16 mouse cellular contexts compared by ENCODE assay signal in genomic region chr5:45595363-45596039, GRCm38 (mm10). TPM values are rescaled to one million over a fixed set of nuclear protein-coding genes. Genes with fewer than 3 reads are reported as not detected.
DNase-seq lines count a peak whose midpoint lies in the region; ATAC-seq and TF ChIP-seq lines count a peak whose summit lies in the region.
"Had no signal": no experiment of that assay in that cellular context is flagged by ENCODE, and none has a peak within 500 bp of the region (broad histone marks: within the 10 kb centered on the region; RNA-seq: fewer than 3 reads in every experiment).

No protein-coding gene starts in this region.

- ATAC-seq in frontal cortex, adult (ENCODE audit: low TSS enrichment): peak; percentile 76
- peak; percentile 92 for ATAC-seq in hindbrain, postnatal 0 days
- peak; percentile 92 for ATAC-seq in neural tube, embryonic 15.5 days (ENCODE audit: low FRiP score)
- ATAC-seq: liver, postnatal 0 days had no signal

- no peak for DNase-seq in frontal cortex, postnatal 25 days (ENCODE audit: low spot score in 2 of 2)
- peak; percentile 22 for DNase-seq in right cerebral cortex, adult 18-20 months
- DNase-seq in right cerebral cortex, postnatal 4 days: no peak
- peak; percentile 75 for DNase-seq in hindbrain, postnatal 0 days (ENCODE audit: low spot score)
- DNase-seq in gastrocnemius, postnatal 14 days: no peak
- no peak for DNase-seq in cerebellum, adult 2 months
- DNase-seq: embryo, embryonic 11 days; kidney, adult 11 months; liver, postnatal 0 days; thymus, postnatal 14 days had no signal

- TF ChIP-seq CTCF in hindbrain, postnatal 0 days (IDR thresholded peaks at IDR 0.05; ENCODE audit: low read depth): no peak
- no peak for TF ChIP-seq CTCF in cerebellum, adult 2 months (IDR thresholded peaks at IDR 0.05; ENCODE audit: borderline replicate concordance, insufficient read depth, low read depth, low read length)

- no peak overlapping the region for H3K9ac ChIP-seq in hindbrain, postnatal 0 days (replicated peaks; ENCODE audit: low read length)
- H3K9ac ChIP-seq in neural tube, embryonic 15.5 days (replicated peaks): no peak overlapping the region
- H3K9ac ChIP-seq: heart, embryonic 15.5 days; liver, postnatal 0 days had no signal

- H3K4me3 ChIP-seq in hindbrain, postnatal 0 days (ENCODE audit: low read length): no peak overlapping the region
- H3K4me3 ChIP-seq in neural tube, embryonic 15.5 days (replicated peaks): no peak overlapping the region
- H3K4me3 ChIP-seq in cerebellum, adult 2 months (replicated peaks; ENCODE audit: insufficient read depth, low read depth, low read length): no peak overlapping the region
- H3K4me3 ChIP-seq: heart, embryonic 15.5 days; left cerebral cortex, adult 2 months had no signal

- H3K27ac ChIP-seq in hindbrain, postnatal 0 days: peak overlapping the region; percentile 57; the same call in 1 of the 2 replicates
- peak overlapping the region; percentile 69 for H3K27ac ChIP-seq in neural tube, embryonic 15.5 days (replicated peaks)
- no peak overlapping the region for H3K27ac ChIP-seq in cerebellum, adult 2 months (ENCODE audit: insufficient read depth, low read length)
- H3K27ac ChIP-seq: heart, embryonic 15.5 days had no signal

- TF ChIP-seq POLR2A in cerebellum, adult 2 months (IDR thresholded peaks at IDR 0.05; ENCODE audit: borderline replicate concordance, insufficient read depth, low read length): no peak

- H3K9me3 ChIP-seq in hindbrain, postnatal 0 days (ENCODE audit: low read length): no peaks in the 10 kb centered on the region
- H3K9me3 ChIP-seq in neural tube, embryonic 15.5 days (replicated peaks): no peaks in the 10 kb centered on the region
- H3K9me3 ChIP-seq: G1E; heart, embryonic 15.5 days had no signal

- H3K4me1 ChIP-seq in hindbrain, postnatal 0 days (ENCODE audit: insufficient read depth, low read length): peaks cover 7% of the 10 kb centered on the region
- no peaks in the 10 kb centered on the region for H3K4me1 ChIP-seq in neural tube, embryonic 15.5 days
- peaks cover 8% of the 10 kb centered on the region; the same call in 1 of the 2 replicates for H3K4me1 ChIP-seq in cerebellum, adult 2 months (ENCODE audit: control insufficient read depth, insufficient read depth, low read length)
- H3K4me1 ChIP-seq: heart, embryonic 15.5 days had no signal

- no peak overlapping the region for H3K4me2 ChIP-seq in hindbrain, postnatal 0 days (ENCODE audit: low read depth, low read length)
- no peak overlapping the region for H3K4me2 ChIP-seq in neural tube, embryonic 15.5 days
- H3K4me2 ChIP-seq: heart, embryonic 15.5 days had no signal

- H3K36me3 ChIP-seq in hindbrain, postnatal 0 days (ENCODE audit: insufficient read depth, low read length): no peaks in the 10 kb centered on the region
- H3K36me3 ChIP-seq in neural tube, embryonic 15.5 days: no peaks in the 10 kb centered on the region
- H3K36me3 ChIP-seq: G1E; heart, embryonic 15.5 days had no signal

- 19% methylated on average over 3 of the region's 3 CpGs for WGBS in hindbrain, postnatal 0 days
- 36% methylated on average over 3 of the region's 3 CpGs for WGBS in neural tube, embryonic 15.5 days
- WGBS in cerebellum, adult 2 months: 38% methylated on average over 3 of the region's 3 CpGs

- intact Hi-C loops in gastrocnemius, postnatal 14 days (cut with DNase I; ENCODE audit: low total_unique reads): no loop called here

- no peaks in the 10 kb centered on the region for H3K27me3 ChIP-seq in hindbrain, postnatal 0 days (ENCODE audit: insufficient read depth, low read length)
- 0 out of 2 replicates have a peak, but pooled peaks cover 3% of the 10 kb centered on the region for H3K27me3 ChIP-seq in neural tube, embryonic 15.5 days (replicated peaks)
- H3K27me3 ChIP-seq in cerebellum, adult 2 months (ENCODE audit: control insufficient read depth, insufficient read depth, low read length): no peaks in the 10 kb centered on the region
- H3K27me3 ChIP-seq: heart, embryonic 15.5 days had no signal

RNA-seq across cellular contexts. Expression of gene Fam184b, which starts 43.9 kb away (rescaled TPM):
- total RNA-seq in hindbrain, postnatal 0 days (2014; rRNA removed): 15.1 and 16.2 TPM in 2 replicates
- 14.8 and 15.3 TPM in 2 replicates for polyA plus RNA-seq in hindbrain, postnatal 0 days (2015; fragmentation: Nextera tagmentation; extraction: Ambion mirVana)
- polyA plus RNA-seq in neural tube, embryonic 15.5 days (2015; fragmentation: Nextera tagmentation; extraction: Ambion mirVana): 11.7 and 13.6 TPM in 2 replicates
- 1 to 10 TPM in 1 of 2 experiments, under 1 TPM in 1; 0.51 to 1.2 TPM for total RNA-seq in gastrocnemius, postnatal 14 days (2021)
- 6.4 and 6.9 TPM in 2 replicates for polyA plus RNA-seq in cerebellum, adult 2 months (2012; rRNA removed)
- total RNA-seq: neutrophil, adult 5-6 weeks had no signal
- polyA plus RNA-seq: G1E had no signal

Comparison
In these comparisons a context has a peak if more than half of its experiments do, and no peak if none do; other contexts are left out.
1. DNase-seq: peak in right cerebral cortex, adult 18-20 months (single experiment) and hindbrain, postnatal 0 days (single experiment); none in frontal cortex, postnatal 25 days (0 of 2), right cerebral cortex, postnatal 4 days (single experiment), gastrocnemius, postnatal 14 days (single experiment) and cerebellum, adult 2 months (0 of 2).
2. Peak in every context shown above with its lines, with median percentiles within 50 percentile points of each other: ATAC-seq.